Mouse (Mus musculus) thymus, adult 18-20 months (tissue): Measurements from ENCODE around the gene Arl5c.

Experiments
- DNase-seq, 2 experiments: peaks; one replicate each; pipeline ENCODE4 v3.0.0; 2022; ENCODE audit warnings: mixed read lengths in 2 of 2

Arl5c gene

GRCm38 (mm10) chr11:97995564-97996288 lies at the start of gene Arl5c:
Arl5c (minus strand) TSS chr11:97996181.
- DNase-seq: peak; percentile 73 to 79

DNA sequence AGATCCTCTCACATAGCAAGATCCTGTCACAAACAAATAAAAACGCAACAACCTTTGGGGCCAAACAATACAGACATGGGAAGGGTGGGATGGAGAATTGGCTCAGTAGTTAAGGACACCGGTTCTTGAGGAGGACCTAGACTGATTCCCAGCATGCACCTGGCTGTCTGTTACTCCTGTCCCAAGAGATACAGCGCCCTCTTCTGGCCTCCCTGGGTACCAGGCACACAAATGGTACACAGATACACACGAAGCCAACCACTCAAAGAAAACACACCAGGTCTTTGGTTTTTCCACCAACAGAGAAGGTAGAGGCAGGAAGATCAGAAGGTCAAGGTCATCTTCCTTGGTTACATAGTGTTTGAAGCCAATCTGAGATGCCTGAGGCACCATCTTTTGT lies 49.6 kb upstream of the Arl5c start:
- DNase-seq: no peak

GRCm38 (mm10) chr11:98044074-98044473 lies 48.1 kb upstream of the Arl5c start:
- DNase-seq: no peak

GRCm38 (mm10) chr11:98042741-98043140 lies 46.8 kb upstream of the Arl5c start:
- DNase-seq: no peak

DNA sequence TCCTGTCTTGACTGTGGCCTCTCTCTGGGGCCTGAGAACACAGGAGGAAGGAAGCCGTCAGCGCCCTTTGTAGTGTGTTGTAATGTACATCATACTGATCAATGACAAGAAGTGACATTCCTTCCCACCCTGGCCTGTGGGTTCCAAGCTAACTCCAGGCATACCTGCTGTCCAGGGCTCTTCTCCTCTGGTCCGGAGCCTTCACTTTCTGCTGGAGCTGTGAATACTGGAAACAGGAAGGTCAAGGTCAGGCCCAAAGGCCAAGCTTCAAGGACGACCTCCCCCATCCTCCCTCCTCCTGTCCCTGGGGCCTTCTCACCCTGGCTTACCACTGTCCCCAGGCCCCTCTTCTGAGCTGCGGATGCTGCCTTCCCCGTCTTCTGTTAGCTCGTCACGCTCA lies 45.0 kb upstream of the Arl5c start:
- DNase-seq: no peak

GRCm38 (mm10) chr11:98037871-98038270 lies 41.9 kb upstream of the Arl5c start:
- DNase-seq: no peak

- no peak for DNase-seq
Measured at GRCm38 (mm10) chr11:98035977-98036377, 40.0 kb upstream of the Arl5c start.

GRCm38 (mm10) chr11:98034840-98035239 lies 38.9 kb upstream of the Arl5c start:
- DNase-seq: no peak

GRCm38 (mm10) chr11:98034061-98034460 lies 38.1 kb upstream of the Arl5c start:
- no peak for DNase-seq

DNA sequence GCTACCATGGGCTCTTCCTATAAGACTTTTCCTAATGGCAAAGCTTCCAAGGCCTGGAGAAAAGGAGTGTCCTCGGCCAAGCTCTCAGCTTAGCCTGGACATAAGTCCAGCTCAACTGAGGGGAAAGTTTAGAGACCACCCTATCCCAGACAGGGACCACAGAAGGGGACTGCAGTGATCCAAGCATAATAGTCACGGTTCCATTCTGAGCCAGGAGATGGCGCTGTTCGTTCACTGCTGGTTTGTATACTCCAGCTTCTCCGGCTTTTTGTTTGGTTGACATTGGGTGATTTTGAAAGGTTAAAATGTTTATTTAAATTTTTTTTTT lies 35.4 kb upstream of the Arl5c start:
- DNase-seq: peak in 1 of 2 experiments; percentile 44

DNA sequence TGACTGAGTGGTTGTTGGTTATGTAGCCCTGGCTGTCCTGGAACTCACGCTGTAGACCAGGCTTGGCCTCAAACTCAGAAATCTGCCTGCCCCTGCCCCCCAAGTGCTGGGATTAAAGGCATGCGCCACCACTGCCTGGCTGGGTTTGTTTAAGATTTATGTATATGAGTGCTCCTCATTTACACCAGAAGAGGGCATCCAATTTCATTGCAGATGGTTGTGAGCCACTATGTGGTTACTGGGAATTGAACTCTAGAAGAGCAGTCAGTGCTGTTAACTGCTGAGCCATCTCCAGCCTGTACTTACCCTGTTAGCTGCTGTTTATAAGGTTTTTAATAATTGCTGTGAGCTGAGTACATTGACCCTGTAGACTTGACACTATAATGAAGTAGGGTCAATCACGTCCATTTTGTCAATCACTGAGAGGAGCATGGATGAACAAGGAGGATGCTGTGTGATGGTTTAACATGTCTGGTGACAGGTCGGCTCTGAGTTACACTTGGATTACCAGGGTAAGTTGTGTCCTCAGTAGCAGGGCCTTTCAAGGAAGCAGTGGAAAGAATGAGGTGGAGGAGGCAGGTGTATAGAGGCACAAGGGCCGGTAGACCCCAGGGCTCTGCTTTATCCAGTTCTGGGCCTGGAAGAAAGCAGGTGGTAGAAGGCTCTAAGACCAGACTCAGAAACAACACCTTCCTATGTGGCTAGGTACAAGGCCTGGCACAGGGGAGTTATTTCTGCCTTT lies 34.9 kb upstream of the Arl5c start:
- no peak for DNase-seq

DNA sequence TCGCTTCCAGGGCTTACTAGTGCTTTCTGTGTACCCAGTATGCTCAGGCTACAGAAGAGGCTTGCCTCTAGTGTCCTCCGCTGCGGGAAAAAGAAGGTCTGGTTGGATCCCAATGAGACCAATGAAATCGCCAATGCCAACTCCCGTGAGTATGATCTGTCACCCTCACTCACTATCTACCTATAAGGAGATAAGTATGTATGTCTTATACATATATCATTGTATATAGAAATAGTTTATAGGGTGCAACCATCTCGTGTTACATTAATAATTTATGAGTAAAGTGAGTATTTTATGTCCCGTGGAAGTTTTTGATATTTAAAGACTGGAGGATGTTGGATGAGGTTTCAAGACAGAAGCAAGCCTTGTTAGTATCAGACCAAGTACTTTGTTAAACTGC lies 31.8 kb upstream of the Arl5c start:
- no peak for DNase-seq

GRCm38 (mm10) chr11:98027297-98027688 lies 31.3 kb upstream of the Arl5c start:
- DNase-seq: no peak

- DNase-seq: peak; percentile 75 to 83
Measured at GRCm38 (mm10) chr11:98026570-98027296, 30.8 kb upstream of the Arl5c start, which contains the start of gene Rpl19. Rpl19 (plus strand) TSS chr11:98026710.

DNA sequence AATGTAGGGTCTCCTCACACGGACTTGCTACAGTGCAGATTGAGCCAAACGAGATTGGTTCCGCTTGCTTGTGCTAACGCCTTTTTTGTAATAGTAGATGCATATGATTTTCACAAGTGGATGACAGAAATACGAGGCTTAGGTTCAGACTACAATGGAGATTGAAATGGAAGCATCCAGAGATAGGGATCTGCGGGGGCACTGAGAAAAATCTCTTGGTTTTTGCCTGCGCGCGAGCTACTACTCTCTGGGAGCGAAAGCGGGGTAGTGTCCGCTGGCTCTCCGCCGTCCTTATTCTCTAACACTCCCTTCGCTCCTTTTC lies 30.2 kb upstream of the Arl5c start:
- no peak for DNase-seq

DNA sequence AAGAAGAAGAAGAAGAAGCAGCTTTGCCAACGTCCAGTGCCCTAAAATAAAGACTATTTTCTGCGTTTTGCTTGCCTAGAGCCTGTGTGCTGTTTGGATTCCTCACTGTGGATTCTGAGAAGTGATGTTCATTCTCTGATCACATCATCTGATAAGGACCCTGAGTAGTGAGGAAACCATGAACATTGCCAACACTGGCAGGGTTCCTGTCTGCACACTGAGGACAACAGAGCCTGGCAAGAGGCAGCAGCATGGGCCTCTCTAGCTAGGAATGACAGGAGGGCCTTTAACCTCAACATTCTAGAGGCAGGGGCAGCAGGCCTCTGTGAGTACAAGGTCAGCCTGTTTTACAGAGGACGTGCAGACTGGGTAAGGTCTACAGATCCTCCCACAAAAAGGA lies 28.5 kb upstream of the Arl5c start:
- no peak for DNase-seq

DNA sequence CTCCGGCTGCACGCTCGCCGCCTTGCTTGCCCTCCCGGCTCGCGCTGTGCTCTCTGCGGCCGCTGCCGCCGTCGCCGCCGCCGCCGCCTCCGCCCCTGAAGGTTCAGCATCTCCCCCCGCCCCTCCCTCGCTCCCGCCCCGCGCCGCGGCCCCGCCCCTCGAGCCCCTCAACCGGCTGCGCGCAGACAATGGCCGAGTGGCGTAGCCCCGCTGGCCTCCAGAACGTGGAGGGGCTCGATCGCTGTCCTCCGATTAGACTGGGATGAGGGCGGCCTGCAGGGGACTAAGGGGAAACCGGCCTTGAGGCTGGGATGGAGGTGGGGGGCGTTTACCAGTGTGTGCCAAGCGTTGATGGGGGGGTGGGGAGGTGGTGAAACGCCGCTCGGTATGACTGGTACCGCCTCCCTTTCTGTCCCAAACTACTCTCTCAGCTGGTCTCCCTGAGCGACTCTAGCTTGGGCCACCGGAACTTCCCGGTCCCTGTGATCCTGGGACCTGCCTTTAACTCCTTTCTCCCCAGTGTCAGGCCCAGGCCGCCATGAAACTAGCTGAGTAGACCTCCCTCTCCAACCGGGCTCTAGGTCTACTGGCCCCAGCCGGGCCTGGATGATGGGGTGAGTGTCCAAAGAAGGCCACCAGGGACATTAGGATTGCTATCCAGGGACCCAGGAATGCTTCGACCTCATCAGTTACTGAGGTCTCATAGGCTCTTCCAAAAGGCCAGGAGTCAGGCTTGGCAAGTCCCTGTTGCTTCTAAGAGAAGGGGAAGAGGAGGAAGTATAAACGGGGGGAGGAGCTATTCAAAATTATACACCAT lies 26.8 kb upstream of the Arl5c start, which contains the start of gene Cacnb1:
Gene Cacnb1, minus strand, starts transcription at position 480 of the 817 bp plus-strand sequence.
- DNase-seq: peak; percentile 48 to 51

- no peak for DNase-seq
Measured at GRCm38 (mm10) chr11:98022253-98022554, 26.2 kb upstream of the Arl5c start.

GRCm38 (mm10) chr11:98021565-98022252 lies 25.7 kb upstream of the Arl5c start:
- DNase-seq: peak in 1 of 2 experiments; percentile 32

DNA sequence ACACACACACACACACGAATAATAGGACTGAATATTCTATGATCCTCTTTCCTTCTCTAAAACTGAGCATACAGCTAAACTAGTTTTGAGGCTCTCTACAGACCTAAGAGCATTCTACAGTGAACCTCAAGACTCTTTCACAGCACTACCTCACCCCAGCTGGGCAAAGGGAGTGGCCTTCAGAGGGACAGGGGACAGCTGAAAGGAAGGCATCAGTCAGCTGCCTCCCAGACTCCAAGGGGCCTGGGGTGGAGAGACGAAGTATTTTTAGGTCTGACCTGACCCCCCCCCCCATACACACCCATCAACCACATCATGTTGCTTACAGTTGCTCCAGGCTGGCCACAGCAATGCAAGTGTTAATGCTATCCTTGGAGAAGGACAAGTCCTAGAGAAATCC lies 25.1 kb upstream of the Arl5c start:
- DNase-seq: no peak

GRCm38 (mm10) chr11:98020710-98021109 lies 24.7 kb upstream of the Arl5c start:
- no peak for DNase-seq

- DNase-seq: peak in 1 of 2 experiments; percentile 44
Measured at GRCm38 (mm10) chr11:98019883-98020610, 24.1 kb upstream of the Arl5c start.
